Mouse (Mus musculus): ENCODE data around the gene Plac9b.
"Not testable (repeated sequence)": the region's sequence is repeated elsewhere in the genome, so short reads cannot be mapped to it uniquely, and the experiment has no call there.

Gene Plac9b

DNA sequence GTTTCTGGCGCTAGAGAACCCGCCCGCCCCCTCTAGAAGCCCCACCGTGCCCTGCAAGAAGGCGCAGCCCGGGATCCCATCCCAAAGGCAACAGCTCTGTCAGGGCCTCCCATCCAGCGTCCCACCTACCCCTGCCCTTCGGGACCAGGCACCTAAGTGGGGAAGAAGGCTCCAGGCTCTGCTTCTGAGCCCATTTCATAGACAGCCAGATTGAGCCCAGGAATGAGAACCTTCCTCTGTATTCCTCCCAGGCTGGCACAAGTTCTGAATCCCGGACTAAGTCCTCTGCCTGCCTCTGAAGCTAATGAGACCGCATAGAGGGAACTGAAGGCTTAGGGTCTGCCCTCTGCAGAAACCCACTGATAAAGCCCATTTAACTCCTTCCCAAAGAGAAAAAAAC is at the start of gene Plac9b:
Gene Plac9b (minus strand): TSS at position 101 of the 400 bp plus-strand sequence.
- DNase-seq = not testable (repeated sequence)

DNA sequence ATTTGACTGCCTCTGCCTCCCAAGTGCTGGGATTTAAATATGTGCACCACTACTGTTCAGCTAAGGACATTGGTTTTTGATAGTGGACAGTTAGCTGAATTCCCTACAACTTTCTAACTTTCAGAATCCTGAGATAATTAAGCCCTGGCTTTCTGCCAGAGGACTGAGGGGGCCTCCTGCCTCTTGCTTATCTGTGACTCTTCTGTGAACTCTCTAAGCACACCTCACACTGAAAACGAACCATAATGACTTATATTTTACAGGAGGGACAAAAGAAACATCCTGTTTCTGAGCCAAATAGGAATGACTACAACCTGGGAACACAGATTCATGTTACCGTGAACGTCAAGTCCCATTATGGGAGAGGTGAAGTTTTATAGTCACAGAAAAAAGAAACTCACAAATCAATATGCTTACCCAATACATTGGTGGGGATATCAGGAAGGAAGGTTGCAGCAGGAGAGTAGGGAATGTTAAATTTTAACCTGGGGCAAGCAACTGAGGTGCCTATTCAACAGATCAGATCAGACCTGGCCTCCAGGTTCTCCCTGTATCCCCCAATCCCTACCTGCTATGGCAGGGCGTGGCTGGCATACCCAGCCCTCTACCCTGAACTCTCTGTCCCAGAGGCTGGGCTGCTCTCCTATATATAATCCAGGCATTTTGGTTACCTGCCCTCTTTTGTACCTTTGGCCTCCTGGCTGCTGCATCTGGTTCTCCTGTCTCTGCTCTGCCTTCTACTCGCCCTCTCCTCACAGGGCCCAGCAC is 34.1 kb upstream of the Plac9b start:
- not testable (repeated sequence) for DNase-seq

DNA sequence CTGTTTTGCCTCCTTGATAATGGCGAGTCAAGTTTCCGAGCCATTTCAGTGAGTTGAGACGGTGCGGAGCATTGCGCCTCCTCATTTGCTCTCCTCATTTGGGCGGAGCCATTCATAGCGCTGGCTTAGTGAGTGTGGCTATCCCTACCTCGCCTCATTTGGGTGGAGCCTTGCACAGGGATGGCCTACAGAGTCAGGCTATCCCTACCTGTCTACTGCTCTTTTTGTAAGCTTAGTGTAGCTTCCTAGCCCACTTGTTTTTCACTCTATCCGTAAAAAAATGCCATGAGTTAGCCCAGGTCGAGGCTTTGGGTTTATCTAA is 24.6 kb upstream of the Plac9b start, which contains the start of gene Tmem254b:
Gene Tmem254b (minus strand): TSS at position 116 of the 322 bp plus-strand sequence.
- DNase-seq = not testable (repeated sequence)

DNA sequence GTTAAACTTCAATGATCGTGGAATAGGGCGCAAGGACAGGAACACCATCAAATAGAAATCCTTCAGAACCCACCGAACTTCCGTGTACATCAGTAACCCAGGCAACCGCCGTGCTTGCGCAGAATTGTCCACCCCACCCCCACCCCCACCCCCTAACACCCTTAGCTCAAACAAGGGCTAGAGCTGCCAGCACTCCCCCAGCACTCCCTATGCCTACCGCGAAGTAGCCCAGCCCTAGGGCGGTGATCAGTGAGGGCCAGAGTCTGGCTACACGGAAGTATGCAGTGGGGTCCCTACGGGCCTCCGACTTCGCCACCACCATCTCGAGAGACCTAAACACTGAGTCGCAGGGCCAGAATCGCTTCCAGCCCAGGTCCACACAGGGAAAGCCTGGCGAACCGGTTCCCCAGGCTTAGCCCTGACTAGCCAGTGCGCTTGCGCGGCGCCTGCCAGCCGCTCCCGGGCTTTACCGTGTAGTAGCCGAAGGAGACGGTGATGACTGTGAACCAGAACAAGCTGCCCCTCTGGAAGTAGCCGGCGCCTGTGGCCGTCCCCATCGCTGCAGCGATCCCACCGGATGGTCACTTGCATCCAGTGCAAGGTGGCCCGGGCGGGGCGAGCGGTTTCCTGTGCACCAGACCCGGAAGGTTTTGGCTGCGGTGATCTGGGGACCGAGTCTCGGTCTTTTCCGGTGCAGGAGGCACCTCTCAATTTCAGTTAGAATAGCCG is 24.1 kb upstream of the Plac9b start:
- not testable (repeated sequence) for DNase-seq

DNA sequence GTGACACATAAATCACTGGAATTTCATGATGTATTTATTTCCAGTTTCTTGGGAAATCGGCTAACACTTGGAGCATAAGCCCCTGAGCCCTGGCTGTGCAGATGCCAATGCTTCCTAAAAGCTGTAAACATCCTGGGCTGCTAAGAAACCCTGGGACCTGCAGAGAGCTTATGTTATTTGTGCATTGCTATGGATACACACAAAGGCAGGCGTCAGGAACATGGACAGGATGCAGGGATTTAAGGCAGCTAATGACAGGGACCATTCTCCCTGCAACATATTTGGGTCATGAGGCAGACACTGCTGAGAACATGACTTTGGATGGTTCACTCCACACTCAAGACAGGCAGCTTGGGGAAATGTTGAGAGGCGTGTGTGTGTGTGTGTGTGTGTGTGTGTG is 15.6 kb upstream of the Plac9b start:
- not testable (repeated sequence) for DNase-seq

DNA sequence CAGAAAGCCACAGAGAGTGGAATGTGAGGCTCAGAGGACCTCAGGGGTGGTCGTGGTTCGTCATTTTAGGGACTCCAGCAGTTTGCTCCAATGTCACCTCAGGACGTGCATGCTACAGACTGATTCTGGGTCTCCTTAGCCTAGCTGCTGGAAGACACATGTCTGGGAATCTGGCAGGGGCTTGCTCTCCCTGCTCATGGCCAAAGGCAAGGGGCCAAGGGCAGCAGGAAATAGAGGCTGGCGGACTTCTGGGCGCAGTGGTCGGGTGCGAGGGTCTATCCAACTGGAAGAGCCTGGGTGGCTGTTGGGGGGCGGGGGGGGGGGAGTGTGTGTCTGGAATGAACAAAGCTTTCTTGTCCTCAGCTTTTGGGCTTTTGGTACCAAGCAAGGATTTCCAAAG is 6.1 kb upstream of the Plac9b start:
- DNase-seq = not testable (repeated sequence)

DNA sequence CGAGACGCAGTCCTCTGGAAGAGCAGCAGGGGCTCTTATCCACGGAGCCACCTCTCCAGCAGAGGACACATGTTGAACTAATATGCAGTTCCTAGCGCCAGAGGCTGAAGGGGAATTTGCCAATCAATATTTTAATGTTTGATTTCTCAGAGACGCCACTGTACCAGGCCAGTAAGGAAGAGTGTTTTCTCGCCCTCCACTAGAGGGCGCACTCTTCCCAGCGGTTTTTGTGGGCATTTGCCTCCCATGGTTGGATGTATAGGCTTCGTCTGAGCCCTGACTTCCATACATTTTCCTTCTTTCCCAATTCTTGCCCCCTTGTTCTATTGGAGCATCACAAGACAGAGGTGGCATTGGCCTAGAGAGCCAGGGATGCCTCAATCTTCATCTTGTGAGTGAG is 4.4 kb upstream of the Plac9b start:
- DNase-seq = not testable (repeated sequence)

DNA sequence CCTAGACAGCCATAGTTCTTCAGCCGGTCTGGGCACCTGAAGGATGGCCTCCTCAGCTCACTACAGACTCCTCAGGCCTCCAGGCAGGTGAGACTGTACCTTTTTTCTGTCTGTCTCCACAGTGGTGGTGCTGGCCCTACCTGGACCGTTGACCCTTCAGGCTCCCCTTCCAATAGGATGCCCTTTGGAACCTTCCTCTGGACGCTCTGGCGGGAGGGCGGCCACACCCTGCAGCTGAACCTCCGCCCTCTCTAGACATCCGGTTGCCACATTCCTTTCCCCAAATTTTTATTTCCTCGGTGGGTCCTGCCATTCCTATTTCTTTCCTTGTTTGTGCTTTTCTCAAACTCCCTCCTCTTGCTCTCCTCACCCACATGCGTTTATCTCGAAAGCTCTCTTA is 620 bp downstream of the Plac9b start:
- DNase-seq = not testable (repeated sequence)

DNA sequence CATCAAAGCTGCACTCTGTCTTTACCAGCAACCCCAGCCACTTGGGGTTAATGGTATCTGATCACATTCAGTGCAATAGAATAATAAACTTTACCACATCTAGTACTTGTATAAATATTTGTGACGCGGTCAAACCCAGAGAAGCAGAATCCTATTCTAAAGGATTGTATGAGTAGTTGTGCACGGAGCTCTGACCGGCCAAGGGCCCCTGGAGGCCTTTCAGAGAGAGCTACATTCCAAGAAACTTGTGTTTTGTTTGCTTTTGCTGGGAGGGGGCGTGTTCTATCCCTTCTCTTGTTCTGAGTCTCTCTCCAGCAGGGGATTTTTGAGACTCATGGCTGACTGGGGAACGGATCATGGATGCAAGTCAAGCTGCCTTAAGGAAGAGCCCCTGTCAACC is 7.3 kb downstream of the Plac9b start:
- not testable (repeated sequence) for DNase-seq

DNA sequence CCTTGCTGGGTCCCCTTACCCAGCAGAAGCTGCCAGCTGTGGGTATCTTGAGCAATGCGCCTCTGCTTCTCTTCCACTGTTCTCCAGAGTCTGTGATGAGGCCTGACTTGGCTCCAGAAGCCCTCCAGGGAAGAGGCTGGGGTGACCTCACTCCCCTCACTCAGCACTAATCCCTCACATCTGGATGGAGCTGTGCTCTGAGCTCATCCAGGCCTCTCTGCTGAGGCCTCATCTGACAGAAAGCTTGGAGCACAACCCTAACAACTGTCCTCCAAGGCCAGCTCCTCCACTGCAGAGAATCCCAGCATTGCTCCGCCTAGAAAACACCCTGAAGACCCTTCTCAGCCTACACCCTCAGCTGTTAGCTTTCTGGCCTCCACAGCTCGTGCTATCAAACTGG is 8.3 kb downstream of the Plac9b start:
- DNase-seq = not testable (repeated sequence)

DNA sequence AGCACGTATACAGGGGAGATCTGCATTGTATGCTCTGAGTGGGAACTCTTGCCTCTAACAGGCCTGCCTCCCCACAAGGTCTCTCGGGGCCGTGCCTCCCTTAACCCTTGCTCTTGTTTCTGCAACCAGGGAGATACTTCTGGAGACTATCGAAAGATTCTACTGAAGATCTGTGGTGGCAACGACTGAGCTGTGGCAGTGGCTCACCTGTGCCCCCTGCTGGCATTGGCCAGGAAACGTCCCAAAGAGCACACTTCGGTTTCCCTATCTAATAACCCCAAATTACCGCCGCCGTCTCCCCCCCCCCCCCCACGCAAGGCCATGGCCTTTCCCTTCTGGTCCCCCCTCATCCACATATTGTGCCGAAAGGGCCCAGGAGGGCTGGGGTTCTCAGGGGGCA is 17.0 kb downstream of the Plac9b start:
- not testable (repeated sequence) for DNase-seq

DNA sequence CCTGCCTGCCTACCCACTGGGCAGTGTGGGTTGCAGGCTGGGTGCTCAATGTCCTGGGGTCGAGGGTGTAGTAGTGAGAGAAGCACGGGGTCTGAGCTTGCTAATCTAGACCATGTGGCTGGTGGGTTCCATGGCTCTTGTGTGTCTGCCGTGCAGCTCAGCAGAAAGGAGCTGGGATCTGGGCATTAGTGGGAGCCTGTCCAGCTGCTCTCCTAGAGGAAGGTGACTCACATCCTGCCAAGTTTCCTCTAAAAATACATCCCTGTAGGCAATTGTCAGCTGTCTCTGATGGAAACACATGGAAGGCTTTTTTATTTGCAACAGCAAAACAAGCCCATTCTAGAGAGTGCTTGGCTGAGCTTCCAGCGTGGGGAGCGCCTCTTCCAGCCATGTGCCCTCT is 19.9 kb downstream of the Plac9b start:
- DNase-seq = not testable (repeated sequence)

DNA sequence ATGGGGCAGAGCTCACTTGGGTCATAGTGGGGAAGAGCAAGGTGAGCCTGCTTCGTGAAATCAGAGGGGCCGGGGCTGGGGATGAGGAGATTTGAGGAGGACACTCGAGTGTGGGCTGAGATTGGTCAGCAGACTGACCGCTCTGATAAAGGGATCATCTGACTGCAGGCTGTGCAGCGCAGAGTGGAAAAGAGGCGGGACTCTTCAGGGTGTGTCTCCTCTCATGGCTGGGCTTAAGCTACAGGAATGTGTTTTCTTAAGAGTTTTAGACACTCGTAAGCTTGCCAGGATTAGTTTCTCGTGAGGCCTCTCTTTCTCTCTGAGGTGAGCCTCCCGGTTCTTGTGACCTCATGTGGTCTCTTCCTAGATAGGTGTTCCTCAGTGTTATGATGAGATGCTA is 21.1 kb downstream of the Plac9b start:
- not testable (repeated sequence) for DNase-seq

DNA sequence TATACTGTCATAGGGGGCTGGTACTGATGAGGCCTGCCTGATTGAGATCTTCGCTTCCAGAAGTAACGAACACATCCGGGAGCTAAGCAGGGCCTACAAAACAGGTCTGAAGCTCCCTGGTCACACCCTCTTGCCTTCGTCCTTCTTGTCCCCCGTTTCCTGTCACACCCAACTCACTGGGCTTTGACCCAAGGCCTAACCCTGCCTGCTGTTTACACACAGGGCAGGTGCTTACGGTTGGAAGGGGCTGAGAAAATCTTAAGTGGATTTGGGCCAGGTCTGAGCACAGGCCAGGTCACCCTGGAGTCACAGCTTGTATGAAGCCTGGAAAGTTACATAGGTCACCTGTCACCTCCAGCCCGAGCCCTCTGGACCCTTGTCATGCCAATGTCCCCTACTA is 26.2 kb downstream of the Plac9b start:
- not testable (repeated sequence) for DNase-seq

DNA sequence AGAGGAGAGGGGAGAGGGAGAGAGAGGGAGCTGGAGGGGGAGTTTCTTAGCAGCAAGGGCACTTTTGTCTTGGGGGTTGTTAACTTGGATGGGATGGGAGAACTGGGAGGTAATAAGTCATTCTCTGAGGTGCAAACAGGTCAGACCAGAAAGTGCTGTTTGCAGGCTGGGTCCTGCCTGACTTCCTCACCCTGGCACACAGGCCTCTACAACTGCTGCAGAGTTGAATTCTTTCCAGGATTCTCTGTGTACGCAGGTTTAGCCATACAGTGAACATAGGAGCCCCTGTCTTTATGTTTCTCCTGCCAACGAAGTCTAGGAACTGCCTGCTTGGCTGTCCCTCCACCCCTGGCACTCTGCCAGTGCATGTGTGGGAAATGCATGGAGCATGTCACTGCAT is 35.2 kb downstream of the Plac9b start:
- not testable (repeated sequence) for DNase-seq

DNA sequence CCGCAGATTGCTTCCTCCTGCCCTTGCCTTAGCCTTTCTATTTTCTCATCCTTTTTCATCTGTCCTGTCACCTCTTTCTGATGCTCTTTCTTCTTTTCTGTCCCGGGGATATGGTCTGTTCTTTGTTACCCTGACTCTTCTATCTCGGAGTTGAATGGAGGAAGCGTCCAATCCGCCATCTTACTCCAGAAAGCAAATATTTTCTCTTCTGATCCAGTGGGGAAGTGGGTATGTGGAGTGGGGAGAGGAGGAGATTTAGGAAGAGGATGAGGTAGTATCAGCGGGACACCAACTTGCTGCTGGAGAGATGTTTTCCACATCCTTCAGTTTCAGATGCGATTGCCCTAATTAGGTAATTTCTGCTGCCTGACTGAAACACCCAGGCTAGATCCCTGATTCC is 63.2 kb downstream of the Plac9b start:
- not testable (repeated sequence) for DNase-seq

DNA sequence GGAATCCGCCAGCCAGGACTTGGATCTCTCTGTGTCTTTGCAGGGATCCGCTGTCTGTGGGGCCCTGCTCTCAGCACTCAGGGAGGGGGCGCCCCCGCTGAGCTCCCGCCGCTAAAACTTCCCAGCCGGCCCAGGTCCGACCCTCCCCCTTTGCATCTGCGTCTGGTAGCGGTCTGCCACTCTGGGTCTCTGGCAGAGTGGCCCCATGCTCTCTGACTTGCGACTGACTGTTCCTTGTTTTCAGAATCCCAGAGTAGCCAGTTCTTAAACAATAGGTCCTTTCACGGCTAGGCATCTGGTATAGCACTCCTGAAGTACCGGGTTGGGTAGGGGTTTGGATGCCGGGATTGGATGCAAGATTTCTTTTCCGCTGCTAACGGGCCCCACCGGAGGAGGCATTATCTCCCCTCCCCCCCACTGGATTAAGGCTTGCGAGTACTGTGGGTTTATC is 63.7 kb downstream of the Plac9b start:
- not testable (repeated sequence) for DNase-seq

DNA sequence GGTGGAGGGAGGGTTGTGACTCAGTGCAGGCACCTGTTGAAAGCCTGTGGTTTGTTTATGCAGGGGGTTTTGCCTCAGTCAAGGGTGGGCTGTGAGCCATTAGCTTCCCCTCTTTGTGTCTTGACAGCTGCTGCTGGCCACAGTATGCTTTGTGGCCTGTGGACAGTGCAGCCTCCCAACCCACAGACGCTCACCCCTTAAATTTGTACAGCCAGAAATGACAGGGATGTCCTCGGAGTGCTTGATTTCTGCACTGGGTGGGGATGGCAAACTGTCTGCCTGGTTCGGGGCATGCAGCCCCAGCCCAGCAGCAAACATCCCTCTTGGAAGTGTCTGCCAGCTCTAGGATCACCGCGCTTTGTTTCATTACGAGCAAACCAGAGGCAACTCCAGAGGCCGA is 64.1 kb downstream of the Plac9b start, which contains the start of gene Duxbl2:
Gene Duxbl2 (plus strand): TSS at position 200 of the 400 bp plus-strand sequence.
- DNase-seq = not testable (repeated sequence)
